Mouse (Mus musculus) stomach, postnatal 0 days (tissue): ENCODE results near the gene Angel1.

Source experiments
- CTCF ChIP-seq: IDR thresholded peaks from 2 replicates; pipeline ENCODE4 v1.5.1; 2016; ENCODE audit warnings: antibody characterized with exemption, low read depth, mild to moderate bottlenecking, moderate library complexity
- EP300 ChIP-seq: optimal IDR thresholded peaks from 2 replicates; pipeline ENCODE3; 2016; ENCODE audit warnings: antibody characterized with exemption

- TF ChIP-seq CTCF = no peak
- TF ChIP-seq EP300 = no peak
These were observed 4.8 kb downstream of the Angel1 start for GRCm38 (mm10) chr12:86721453-86721852.
